Mouse (Mus musculus): Measurements from ENCODE around the gene Traf3.

The Traf3 gene

DNA sequence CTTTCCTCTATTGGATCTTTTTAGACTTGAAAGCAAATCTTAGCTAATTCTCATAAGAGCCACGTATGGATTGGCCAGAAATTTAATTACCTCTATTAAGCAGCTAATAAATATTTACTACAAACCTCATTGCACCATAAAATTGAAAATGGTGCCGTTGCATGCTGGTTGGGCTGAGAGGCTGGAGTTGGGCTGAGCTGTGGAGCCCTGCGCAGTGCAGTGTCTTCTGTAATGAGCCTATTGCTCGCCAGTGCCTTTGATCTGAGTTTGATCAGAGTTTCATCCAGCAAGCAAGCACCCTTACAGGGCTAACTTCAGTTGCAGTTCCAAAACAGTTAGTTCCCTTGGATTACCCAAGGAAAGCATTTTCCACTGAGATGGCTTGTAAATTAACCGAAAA is 12.2 kb upstream of the Traf3 start:
- no peak for DNase-seq

DNA sequence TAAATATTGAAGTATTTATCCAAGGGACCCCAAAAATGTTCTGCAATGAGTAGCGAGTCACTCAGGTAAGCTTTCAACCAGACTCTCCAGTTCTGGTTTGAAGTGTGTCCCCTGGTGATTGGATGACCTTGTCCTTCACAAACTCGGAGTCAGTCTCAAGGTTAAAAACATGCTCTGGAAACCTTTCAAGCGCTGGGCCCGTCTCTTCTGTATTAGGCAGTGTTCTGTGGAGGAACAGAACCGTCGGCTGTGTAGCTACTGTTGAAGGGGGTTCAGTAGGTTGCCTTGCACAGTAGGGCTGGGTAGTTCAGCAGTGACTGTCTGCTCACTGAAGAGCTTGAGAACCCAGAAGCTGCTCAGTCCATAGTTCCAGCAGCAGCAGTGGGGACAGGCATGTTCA is 11.5 kb upstream of the Traf3 start:
- DNase-seq = no peak

DNA sequence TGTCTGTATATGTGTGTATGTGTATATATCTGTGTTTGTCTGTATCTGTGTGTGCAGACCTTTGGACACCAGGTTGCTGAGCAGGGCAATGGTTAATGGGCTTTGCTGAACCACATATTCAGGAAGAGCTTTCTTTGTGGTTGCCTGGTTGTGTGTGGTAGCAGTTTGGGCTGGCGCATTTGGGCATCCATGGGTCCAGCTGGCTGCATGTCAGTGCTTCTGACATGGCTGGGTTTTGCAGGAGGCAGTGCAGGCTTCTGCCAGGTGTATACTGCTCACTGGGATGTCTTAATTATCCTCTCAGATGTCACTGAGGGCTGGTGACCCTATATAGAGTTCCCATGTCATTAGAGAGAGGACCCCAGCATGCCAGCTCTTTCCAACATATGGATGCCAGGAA is 10.4 kb upstream of the Traf3 start:
- DNase-seq = no peak

DNA sequence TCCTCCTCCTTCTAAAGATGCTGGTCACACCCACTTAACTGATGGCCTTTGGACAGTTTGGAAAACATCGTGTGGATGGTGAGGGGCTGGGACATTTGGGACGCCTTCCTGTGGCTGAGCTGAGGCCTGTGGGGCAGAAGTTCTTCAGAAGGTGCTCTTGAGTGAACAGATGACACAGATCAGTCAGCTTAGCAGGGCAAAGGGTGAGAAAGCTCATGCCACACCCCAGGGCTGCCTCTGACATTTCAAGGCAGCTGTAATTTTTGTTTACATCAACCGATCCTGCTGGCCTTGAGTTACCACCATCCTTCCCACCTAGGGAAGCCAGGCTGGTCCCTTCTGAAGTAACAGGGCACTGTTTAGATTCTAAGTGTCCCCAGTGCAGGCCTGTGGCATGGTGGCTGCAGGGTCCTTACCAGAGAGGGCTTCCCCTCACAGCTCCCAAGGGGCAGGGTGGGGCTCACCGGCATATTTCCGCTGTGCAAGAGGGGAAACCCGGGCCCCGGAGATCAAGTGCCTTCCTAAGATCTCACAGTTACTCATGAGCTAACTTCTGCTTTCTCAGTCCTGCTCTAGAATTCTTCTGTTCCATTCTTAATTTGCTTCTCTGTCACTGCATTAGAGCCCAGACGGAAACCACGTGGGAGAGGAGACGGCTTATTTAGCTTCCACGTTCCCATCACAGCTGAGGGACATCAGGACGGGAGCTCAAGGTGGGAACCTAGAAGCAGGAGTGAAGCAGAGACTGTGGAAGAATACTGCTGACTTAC is 6.3 kb upstream of the Traf3 start:
- no peak for DNase-seq

DNA sequence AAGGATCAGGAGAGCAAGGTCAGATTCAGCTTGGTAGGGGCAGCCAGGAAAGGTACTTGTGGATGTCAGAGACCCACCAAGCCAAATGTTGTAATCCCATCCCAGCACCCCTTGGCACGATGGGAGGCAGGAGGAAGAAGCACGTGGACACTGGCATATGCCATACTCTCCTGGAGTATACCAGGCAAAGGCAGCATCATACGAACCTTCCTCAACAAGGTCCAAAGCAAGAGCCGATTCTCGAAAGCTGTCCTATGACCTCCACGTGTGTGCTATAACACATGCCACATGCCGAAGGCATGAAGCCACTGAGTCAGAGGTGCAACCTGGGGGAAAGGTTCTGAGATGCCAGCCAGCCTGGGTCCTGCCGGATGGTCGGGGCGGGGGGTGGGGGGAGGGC is 5.3 kb upstream of the Traf3 start:
- no peak for DNase-seq

DNA sequence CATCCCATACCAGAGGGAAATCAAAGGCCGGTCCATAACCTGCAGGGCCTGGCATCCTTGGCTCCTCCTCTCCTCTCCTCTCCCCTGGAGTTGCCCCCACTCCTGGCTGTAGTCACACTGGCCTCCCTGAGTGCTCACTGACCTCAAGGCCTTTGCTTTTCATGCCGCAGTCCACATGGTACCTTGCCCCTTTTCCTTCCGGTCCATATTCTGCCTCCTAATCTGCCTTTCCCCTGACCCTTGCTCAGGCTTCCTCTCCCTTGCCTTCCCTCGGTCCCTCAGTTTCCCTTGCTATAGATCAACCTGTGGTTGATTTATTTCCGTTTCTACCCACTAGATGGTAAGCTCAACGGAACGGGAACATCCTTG is 4.2 kb upstream of the Traf3 start:
- no peak for DNase-seq

DNA sequence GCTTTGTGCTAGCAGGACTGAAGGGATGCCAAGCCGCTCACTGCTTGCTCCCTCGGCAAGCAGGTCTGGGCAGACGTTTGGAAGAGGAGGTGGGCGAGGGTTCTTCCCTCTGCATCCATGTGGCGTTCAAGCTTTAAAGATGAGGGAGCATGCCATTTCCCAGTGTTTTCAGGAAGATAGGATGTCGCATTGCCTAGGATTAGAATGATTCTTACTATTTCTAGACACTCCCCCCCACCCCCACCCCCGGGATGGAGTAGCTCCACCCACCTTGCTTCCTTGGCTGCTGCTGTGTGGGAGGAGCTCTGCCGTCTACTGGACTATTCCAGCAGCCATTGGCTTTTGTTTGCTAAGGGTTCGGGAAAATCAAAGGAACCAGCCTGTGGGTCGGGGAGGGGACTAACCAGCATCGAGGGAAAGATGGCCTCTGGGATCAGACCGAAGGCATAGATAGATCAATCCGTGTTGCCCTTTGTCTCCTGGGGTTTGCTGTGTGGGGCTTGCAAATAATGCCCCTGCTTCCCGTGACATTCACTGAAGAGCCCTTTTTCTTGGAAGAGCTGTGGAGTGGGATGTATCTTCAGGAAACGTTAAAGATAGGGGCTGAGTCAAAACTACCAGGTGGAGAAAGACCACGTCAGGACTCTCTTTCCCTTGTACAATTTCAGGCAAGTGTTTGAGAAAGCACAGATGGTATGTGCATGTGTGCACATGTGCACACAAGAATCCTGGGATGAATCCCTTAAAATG is 3.7 kb upstream of the Traf3 start:
- DNase-seq = no peak

DNA sequence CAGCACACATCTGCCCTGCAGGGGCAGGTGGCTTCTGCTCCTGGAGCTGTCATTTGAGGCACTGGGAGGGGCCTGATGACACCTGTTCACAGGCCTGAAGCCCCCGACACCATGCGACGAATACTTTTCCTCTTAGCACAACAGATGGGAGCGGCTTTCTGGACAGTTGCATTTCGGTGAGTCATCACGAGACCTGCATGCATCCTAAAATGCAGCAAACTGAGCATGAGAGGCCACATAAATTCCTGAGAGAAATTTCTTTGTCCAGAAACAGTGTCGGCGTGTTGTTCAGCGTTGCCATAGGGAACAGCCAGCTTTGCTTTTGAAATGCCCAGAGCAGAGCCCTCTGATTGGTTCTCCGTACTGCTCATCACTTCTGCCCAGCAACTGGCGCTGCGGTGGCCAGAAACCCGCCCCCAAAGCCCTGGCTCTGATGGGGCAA is 1.8 kb upstream of the Traf3 start:
- peak; percentile 78 for DNase-seq

DNA sequence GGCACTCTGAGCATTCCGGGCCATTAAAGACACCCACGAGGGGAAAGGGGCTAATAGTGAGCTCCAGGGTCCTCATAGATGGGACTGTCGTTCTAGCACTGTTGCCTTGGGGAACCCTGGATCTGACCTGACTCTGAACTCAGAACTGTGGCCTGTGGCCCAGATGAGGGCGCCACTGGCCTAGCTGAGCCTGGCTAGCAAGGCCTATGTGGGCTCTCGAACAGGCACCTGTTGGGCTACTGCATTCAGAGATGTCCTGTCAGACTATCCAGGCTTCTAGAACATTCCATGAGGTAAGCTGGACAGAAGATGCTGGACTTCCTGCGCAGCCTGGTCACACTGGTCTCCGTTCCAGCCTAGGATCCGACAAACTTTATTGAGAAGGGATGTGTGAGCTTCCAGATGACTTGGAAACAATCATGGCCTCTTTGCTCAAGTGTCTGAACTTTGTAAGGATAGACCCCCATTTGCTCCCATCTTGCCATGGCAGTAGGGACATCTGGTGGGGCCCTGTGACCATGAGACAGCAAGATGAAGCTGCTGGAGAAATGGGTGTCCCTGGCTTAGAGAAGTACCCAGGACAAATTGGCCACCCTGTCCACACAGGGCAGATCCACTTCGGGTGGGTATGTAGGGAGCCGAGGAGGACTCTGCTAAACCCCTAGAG is 891 bp upstream of the Traf3 start:
- DNase-seq = peak; percentile 43

DNA sequence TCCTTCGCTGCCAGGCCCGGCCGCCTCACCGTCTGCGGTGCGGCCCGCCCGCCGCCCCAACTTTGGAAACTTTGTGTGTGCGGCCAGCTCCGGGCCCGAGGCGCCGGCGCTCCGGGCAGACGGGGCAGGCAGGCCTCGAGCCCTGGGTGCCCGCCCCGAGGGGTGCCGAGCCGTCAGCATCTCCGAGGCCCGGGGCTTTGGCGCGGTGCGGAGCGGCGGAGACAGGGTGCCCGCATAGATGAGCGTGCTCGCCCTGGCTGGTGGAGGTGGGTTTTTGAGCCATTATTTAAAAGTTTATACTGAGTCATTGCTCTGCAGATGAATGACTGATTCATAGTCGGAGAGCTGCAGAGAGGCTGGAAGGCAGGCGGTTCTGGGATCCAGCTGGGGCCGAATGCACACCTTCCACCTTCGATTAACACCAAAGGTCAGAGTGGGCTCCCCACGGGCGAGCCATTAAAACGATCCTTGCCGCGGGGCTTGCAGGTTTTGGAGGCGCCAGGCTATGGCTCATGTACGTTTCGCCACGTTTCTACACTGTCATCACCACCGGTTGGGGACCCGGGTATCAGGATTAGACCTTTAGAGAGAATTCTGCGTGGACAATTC is 615 bp downstream of the Traf3 start:
- DNase-seq = peak; percentile 30

DNA sequence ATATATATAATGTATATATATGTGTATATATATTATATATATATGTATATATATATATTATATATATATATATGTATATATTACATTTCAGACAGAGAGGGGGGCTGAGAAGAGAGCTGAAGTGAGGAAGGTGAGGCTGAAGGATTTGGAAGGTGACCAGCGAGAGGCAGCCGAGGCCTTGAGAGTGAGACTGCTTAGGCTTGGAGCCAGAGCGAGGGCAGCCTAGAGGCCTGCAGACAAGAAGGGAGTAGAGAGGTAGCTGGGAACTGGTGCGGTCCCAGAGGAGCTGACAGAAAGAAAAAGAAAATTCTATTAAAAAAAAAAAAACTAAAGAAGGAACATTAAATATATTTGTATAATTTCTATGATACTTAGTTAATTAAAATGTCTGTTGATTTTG is 2.7 kb downstream of the Traf3 start:
- no peak for DNase-seq

DNA sequence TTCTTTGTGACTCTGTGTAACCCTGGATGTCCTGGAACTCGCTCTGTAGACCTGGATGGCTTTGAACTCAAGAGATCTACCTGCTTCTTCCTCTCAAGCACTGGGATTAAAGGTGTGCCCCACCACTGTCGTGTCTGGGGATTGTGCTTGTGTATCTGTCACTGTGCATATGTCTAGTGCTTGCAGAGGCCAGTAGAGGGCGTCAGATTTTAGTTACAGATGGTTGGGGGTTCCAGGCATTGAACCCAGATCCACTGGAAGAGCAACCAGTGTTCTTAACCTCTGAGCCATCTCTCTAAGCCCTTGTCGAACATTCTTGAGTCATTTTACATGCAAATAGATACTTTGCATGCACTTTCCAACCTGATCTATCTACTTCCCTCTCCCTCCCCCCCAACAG is 12.6 kb downstream of the Traf3 start:
- DNase-seq = no peak

DNA sequence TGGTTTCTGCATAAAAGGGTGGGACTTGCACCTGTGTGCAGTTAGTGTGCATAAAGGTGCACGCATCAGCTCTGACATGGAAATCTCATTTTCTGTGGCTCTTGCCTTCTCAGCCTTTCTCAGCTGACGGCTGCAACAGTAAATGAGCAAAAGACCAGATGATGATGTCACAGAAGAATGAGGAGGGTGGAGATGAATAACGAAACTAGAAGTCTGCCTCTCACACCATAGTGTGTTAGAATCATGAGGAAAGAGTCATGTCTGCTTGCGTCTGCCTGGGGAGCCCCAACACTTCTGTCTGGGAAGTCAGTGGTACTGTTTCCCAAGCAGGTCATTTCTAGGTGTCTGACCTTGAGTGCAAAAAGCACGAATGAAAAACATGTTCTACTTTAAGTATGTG is 15.7 kb downstream of the Traf3 start:
- DNase-seq = no peak

DNA sequence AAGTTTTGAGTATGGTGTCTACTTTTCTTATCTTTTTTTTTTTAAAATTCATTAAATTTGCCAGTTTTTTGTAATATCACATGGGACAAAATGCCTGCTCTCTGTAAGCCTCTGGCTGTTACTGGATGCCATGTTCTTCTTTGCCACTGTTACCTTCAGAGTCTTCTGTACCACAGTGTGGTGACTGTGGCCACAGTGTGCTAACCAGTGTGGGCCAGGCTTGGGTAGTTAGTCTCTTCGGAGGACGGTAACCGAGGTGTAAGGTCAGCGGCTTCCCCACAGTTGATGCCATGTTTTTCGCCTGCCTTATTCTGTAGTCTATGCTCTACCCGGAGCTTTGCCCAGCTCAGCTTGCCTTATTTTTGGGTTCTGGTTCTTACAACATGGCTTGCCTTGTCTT is 16.2 kb downstream of the Traf3 start:
- DNase-seq = no peak

DNA sequence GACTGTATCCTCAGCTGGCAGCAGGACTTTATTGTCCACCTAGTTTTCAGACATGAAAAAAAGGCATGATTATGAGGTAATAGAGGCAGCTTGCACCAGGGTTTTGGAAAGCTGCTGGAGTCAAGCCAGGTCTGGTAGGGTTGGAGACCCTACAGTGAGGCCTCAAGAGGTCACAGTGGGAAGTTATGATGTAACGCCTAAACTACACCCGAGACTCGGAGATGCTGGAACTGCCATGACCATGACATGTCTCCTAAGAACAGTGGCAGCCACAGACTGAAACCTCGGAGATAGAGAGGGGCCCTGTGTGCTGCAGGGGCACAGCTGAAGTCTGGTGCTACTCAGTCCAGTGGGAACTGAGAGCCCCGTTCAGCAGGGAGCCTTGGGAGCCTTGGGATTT is 18.3 kb downstream of the Traf3 start, which contains the start of gene 4930595D18Rik:
Gene 4930595D18Rik, minus strand, starts transcription at position 16 of the 400 bp plus-strand sequence.
- DNase-seq = no peak

DNA sequence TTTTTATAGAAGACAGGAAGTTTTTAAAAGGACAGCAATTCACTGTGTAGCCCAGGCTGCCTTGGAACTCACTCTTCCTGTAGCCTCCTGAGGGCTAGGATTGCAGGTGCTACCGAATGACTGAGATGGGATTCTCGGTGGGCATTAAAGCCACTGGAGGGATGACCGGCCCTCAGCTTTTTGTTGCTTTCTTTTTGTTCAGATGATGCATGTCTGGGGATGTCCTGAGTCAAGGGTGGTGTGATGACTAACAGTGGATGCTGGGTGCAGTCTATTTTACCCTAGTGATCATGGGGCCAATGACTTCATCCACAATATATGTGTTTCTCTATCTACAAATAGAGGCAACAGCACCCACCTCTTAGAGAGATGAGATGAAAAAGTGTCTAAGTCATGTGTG is 20.8 kb downstream of the Traf3 start:
- DNase-seq = no peak

DNA sequence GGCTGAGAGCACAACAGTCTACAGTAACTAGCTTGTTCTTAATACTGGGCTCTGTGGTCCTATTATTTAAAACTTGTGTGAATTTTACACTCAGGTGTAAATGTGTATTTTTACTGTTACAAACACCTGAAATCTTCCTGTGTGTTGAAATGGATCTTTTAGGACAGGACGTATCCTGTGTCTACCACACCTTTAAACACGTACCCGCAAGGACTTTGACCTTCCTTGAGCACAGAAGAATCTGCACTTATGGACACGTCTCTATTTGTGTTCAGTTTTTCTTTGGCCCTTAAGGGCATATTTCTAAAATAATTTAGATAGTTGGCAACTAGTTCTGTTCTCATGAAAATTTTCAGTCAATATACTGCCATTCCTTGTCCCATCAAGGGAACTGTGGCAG is 22.1 kb downstream of the Traf3 start:
- no peak for DNase-seq

DNA sequence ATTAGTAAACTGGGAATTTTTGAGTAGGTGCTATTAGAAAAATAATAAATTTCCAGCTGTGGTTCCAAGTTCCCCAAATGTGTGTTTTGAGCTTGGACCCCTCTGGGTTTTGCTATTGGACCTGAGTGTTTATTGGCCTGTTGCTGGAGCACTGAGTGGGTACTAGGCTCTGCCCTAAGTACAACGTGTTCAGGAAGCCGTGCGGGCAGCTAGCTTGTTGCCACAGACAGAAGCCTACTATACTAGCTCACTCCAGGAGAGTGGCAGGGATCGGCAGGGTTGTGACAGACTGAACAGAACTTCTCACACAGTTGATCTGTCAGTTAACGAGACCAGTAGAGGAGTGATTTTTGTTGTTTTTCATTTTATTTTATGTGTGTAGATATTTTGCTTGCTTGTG is 24.2 kb downstream of the Traf3 start:
- DNase-seq = no peak

DNA sequence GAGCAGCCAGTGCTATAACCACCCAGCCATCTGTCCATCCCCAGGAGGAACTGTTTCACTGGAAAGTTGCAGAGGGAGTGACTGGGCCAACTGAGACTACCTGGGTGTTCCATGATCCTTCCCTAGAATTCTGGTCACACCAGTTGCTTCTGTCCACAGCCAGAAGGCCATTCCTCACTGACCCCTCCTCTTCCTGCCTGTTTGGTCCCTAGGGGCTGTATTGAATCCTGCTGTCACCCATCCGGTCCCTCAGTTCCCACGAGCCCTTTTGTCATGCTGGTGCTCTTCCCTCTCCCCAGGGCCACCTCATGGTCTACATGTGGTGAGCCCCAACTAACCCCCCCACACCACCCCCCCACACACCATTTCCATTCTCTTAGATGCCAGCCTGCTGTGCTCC is 24.7 kb downstream of the Traf3 start:
- no peak for DNase-seq

DNA sequence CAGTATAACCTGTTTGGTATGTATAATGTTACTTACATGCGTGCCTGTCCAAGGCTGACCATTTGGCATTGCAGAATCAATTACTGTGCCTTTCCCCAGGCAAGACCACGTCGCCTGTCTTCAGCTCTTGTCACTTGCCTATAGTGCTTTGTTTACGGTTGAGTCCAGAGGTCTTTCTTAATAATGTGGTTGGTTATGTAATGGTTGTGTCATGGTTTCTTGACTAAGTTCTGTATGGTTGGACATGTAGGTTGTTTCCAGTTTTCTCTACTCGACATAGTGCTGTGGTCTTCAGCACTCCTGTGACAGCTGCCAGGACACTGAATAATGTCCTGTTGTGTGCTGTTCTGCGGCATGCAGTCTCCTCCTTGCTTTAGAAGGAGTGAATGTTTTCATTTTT is 26.6 kb downstream of the Traf3 start:
- no peak for DNase-seq

DNA sequence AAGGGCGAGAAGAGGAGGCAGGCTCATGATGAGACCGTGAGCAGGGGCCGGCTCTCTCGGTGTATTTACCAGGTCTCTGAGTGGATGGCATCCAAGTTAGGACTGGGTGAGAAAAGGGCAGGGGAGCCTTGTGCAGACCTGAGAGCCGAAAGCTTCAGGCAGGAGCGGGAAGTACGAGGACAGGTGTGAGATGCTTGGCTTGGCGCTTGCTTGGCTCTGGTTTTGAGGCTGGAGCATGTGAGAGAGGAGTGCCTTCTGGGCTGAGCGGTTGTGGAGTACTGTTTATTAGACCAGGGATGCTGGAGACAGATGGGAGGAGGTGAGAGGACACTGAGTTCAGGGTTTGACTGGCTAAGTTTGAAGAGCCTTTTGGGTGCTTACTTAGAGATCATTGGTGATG is 27.2 kb downstream of the Traf3 start:
- peak; percentile 15 for DNase-seq

DNA sequence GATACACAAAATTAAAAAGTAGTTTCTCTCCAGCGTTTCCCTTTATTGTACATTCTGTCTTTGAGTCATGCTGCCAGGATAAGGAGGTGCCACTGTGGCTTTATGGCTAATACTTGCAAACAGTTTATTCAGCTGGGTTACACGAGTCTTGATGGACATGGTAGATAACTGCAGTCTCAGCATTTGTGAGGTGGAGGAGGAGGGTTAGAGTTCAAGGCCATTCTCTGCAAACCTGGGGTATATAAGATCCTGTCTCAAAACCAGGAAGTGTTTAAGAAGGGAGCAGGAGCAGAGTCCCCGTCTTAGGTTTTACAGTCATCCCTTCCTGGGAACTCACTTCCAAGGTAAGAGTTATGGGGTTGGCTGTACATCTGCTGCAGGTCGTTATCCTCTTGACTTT is 30.4 kb downstream of the Traf3 start:
- DNase-seq = no peak

DNA sequence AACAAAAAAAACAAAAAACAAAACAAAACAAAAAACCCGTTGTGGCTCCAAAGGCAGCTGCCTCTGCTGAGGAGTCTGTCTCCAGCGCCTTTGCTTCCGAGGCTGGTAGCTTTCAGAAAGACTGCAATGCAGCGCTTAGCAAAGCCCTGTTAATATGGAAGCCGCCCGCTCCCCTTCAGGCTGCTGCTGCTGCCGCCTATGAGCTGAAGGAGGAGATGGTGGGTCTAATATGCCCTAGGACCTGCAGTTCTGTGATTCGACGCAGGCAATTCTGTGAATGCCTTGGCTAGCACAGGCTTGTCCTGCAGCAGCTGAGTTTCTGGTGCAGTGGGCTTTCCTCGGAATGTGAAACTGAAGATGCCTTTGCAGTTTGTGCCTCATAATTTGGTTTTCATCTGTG is 36.9 kb downstream of the Traf3 start:
- no peak for DNase-seq

DNA sequence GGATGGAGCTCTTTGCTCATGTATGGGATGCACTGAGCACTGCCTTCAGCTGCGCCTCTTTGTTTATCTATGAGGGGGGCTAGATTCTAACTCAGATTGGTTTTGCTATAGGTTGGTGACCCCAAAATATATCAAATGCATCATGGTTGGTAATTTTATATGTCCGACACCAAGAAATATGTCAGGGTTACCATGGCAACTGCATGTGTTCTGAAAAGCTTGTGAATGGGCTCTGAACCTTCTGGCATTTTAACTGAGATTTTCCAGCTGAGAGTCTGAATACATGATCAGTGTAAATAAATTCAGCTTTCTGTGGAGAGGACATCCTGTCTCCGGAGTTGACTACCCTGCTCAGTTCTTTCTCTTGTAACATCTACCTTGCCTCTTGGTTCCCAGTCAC is 37.8 kb downstream of the Traf3 start:
- DNase-seq = no peak
